Mouse (Mus musculus): Measurements from ENCODE around the gene Slc9a3r1. TPM values are rescaled to one million over a fixed set of nuclear protein-coding genes. Genes with fewer than 3 reads are reported as not detected.
A peak's percentile ranks its signal among the peaks of the same experiment; 100 is the strongest.

Slc9a3r1 gene
- polyA plus RNA-seq, 1 experiment from 2014 or later: 28.8 TPM

DNA sequence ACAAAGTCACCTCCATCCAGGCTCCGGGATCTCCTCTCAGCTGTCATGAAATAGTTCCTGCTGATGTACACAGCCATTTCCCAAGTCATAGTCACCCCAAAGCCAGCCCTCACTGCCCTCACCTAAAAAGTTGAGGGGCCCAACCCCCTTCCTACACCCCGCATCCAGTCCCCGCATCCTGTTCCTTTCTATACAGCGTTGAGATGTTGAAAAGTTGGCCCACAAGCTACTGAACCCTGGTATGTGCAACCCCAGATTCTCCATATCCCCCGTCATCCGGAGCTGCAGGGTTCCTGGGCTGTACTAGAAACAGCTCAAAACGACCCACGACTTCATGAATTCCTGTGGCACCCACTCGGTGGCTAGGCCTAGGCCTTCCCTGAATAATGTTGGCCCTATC, 10.1 kb upstream of the Slc9a3r1 start:
- Histone ChIP-seq H3K36me3 (ENCODE audit: poor library complexity, severe bottlenecking) (no peaks in the 10 kb centered on the region), H3K9ac (no peak overlapping the region), H3K4me1 (peaks cover 21% of the 10 kb centered on the region), H3K9me3 (replicated peaks) (0 out of 2 replicates have a peak, but pooled peaks cover 3% of the 10 kb centered on the region), H3K4me2 (no peak overlapping the region), H3K4me3 (no peak overlapping the region), H3K27ac (no peak overlapping the region), H3K27me3 (peaks cover 40% of the 10 kb centered on the region)
- WGBS: 79% methylated on average over 9 of the region's 9 CpGs
- no peak for ATAC-seq

DNA sequence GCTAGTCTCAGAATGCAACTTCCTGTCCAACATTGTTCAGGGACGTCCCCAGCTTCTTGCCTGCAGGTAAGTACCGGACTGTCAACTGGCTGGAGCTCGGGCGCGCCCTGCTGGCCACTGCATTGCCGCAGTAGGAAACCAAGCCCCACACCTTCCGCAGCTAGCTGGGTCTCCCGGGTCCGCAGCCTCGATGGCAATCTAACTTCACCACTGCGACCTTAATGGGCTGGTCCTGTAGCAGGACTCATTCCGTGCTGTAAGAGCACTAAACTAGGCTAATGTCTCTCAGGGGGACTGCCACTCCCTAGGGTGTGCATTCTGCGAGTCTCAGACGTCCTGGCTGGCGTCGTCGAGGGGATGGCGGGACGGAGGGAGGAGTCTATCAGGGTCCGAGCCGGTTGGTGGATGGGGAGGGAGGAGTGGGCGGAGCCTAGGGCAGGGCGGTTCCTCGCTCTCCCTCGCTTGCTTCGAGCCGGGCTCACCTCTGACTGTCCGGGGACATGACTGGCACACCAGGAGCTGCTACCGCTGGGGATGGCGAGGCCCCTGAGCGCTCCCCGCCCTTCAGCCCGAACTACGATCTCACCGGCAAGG, 9.3 kb upstream of the Slc9a3r1 start:
- Histone ChIP-seq H3K27ac (no peak overlapping the region), H3K36me3 (ENCODE audit: poor library complexity, severe bottlenecking) (no peaks in the 10 kb centered on the region), H3K9ac (no peak overlapping the region; the same call in 1 of the 2 replicates), H3K9me3 (replicated peaks) (0 out of 2 replicates have a peak, but pooled peaks cover 3% of the 10 kb centered on the region), H3K27me3 (peaks cover 40% of the 10 kb centered on the region), H3K4me1 (peaks cover 24% of the 10 kb centered on the region), H3K4me3 (peak overlapping the region; percentile 31), H3K4me2 (peak overlapping the region; percentile 51)
- ATAC-seq: peak; percentile 67
- WGBS: 1% methylated on average over 32 of the region's 35 CpGs

DNA sequence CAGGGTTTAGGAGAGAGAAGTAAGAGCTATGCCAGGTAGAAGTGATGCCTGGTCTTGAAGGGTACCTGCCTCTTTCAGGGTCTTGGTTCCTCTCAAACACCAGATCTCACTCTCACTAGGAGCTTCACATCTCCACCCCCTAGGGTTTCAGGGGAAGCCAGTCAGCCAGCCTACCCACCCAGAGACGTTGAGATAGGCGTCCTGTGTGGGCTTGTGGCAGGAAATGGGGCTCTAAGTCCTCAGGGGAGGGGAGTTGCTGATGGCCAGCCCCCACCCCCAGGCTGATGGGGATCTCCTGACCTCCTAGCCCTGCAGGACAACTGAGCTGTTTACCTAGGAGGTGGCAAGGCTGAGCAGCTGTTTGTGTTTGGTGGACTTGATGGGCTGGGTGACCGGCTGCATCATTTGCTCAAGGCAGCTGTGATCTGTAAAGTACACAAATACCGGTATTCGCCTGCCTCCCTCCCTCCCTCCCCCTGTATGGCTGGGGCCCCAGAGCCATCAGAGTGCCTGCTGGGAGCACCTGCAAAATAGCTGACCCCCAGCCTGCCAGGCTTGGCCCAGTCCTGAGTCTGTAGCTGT, 8.0 kb upstream of the Slc9a3r1 start:
- WGBS: 19% methylated on average over 5 of the region's 5 CpGs
- no peak overlapping the region for H3K4me2 ChIP-seq
- H3K27me3 ChIP-seq: peaks cover 40% of the 10 kb centered on the region
- no peak overlapping the region for H3K27ac ChIP-seq
- no peak overlapping the region for H3K4me3 ChIP-seq
- H3K4me1 ChIP-seq: peaks cover 24% of the 10 kb centered on the region
- H3K36me3 ChIP-seq (ENCODE audit: poor library complexity, severe bottlenecking): no peaks in the 10 kb centered on the region
- no peak overlapping the region for H3K9ac ChIP-seq
- H3K9me3 ChIP-seq (replicated peaks): no peaks in the 10 kb centered on the region
- no peak for ATAC-seq

DNA sequence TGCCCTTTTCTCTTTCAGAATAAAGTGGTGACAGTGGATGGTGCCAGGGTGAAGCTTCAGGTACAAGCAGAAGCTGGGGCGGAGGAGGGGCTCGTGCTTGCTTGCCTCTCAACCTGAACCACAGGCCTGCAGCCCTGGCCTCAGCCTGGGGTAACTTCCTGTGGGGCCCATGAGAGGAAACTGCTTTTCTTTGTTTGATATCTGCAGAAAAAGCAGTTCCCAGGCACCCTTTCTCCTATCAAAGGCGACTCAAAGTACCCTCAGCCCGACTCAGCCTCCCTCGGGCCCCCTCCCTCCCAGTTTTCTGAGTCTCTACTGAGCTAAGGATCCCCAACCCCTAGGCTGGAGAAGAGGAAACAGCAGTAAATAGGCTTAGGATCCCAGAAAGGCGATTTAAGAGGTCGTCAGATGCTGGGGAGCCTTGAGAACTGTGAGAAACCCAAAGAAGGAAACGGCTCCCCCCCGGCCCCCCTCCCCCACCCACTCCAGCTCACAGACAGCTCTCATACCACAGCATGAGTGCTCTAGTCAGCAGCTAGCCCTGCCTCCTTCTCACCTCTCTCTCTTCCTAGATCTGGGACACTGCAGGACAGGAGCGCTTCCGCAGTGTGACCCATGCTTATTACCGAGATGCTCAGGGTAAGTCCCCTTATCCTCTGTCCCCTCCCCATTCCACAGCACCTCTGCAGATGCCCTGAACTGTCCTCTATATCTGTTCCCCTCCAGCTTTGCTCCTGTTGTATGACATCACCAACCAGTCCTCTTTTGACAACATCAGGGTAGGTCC, 5.0 kb upstream of the Slc9a3r1 start:
- Histone ChIP-seq H3K36me3 (ENCODE audit: poor library complexity, severe bottlenecking) (no peaks in the 10 kb centered on the region), H3K27me3 (peaks cover 52% of the 10 kb centered on the region), H3K27ac (no peak overlapping the region), H3K9ac (no peak overlapping the region), H3K4me1 (peaks cover 18% of the 10 kb centered on the region), H3K4me3 (no peak overlapping the region), H3K9me3 (replicated peaks) (no peaks in the 10 kb centered on the region), H3K4me2 (no peak overlapping the region)
- no peak for ATAC-seq
- WGBS: 43% methylated on average over 12 of the region's 12 CpGs

DNA sequence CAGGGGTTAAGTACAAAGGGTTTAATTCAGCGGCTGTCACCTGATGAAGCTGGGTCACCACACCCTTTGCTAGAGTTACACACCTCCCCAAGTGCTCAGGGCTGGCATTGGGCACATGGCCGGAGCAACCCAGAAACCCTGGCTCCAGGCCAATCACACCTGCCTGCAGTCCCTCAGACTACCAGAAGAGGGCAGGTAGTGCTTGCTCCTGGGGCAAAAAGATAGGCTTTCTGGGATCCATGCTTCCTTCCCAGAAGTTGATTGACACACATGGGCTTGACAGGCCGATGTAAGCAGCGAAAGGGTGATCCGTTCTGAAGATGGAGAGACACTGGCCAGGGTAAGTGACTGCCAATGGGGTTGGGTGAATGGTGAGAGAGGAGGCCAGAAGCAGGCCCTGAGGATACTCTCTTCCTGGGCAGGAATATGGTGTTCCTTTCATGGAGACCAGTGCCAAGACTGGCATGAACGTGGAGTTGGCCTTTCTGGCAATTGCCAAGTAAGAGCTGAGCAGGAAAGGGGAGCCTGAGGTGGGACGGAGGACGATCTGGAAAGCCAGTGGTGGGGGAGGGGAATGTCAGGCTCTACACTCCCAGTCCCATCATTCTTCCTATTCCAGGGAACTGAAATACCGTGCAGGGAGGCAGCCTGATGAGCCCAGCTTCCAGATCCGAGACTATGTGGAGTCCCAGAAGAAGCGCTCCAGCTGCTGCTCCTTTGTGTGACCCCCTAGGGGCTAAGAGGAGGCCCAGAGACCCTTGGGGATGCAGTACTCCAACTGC, 2.9 kb upstream of the Slc9a3r1 start:
- 43% methylated on average over 11 of the region's 11 CpGs for WGBS
- H3K36me3 ChIP-seq (ENCODE audit: poor library complexity, severe bottlenecking): no peaks in the 10 kb centered on the region
- no peak overlapping the region; the same call in 1 of the 2 replicates for H3K9ac ChIP-seq
- no peaks in the 10 kb centered on the region for H3K9me3 ChIP-seq (replicated peaks)
- ATAC-seq: no peak
- no peak overlapping the region for H3K27ac ChIP-seq
- no peak overlapping the region for H3K4me3 ChIP-seq
- H3K4me2 ChIP-seq: no peak overlapping the region
- H3K27me3 ChIP-seq: peaks cover 50% of the 10 kb centered on the region
- peaks cover 29% of the 10 kb centered on the region for H3K4me1 ChIP-seq

DNA sequence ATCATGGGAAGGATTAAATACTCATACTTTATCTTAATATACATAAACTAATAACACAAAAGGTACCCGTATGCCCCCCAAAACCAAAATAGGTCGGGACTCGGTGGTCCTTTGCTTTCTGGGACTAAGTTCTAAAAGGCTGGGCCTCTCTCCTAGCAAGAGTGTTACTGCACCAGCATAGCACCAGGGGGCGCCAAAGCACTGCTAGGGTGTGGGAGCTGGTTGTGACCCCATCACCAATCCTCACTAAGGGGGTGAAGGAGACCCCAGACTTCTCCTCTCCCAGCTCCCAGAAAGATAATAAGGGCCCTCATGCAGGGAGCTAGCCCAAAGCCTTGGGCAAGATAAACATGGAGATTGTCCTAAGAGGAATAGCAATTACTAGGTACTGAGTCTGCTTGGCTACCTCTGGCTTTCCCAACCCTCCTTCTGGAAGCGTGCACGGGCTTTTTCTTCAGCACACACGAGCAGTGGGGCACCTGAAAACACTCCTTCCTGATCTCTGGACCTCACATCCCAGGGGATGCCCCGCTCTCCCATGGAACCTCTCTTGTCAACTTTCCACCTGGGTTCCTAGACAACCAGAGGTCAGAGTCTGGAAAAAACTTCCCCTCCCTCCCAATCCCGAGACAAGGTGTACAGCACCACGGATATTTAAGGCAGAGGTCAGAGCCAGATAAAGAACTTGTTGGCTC, 2.1 kb upstream of the Slc9a3r1 start:
- peaks cover 35% of the 10 kb centered on the region for H3K4me1 ChIP-seq
- WGBS: 24% methylated on average over 10 of the region's 10 CpGs
- peaks cover 50% of the 10 kb centered on the region for H3K27me3 ChIP-seq
- H3K9ac ChIP-seq: no peak overlapping the region
- no peak overlapping the region for H3K4me3 ChIP-seq
- H3K4me2 ChIP-seq: no peak overlapping the region
- no peak for ATAC-seq
- no peaks in the 10 kb centered on the region for H3K36me3 ChIP-seq (ENCODE audit: poor library complexity, severe bottlenecking)
- no peaks in the 10 kb centered on the region for H3K9me3 ChIP-seq (replicated peaks)
- no peak overlapping the region for H3K27ac ChIP-seq

DNA sequence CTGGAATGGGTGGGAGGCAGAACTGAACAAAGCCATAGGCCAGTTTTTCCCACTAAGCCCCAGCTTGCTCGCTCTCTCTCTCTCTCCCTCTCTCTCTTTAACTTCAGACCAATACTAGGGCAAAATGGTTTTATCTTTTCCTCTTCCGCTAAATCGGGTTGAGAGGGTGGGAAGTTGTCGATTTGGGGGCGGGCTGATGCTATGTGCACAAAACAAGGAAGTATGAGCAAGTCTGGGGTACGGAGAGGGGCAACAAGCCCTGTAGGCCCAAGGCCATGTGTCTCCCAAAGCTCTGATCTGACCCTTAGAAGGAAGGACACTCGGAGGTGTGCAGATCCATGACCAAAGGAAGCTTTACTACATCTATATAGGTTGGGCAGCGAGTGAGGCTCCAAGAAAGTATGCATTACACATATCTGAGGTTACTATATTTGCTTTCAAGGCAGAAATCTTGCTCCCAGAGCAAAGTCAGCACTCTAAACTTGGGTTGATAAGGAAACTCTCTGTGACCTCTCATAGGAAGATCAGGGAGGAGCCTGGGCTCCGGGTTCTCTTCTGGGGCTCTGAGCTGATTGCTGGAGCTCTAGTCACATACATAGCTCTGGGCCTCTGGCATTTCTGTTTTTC, 1.4 kb upstream of the Slc9a3r1 start:
- Histone ChIP-seq H3K9me3 (replicated peaks) (no peaks in the 10 kb centered on the region), H3K27ac (no peak overlapping the region), H3K4me1 (peaks cover 35% of the 10 kb centered on the region), H3K4me2 (no peak overlapping the region), H3K36me3 (ENCODE audit: poor library complexity, severe bottlenecking) (no peaks in the 10 kb centered on the region), H3K27me3 (peaks cover 49% of the 10 kb centered on the region), H3K9ac (no peak overlapping the region), H3K4me3 (no peak overlapping the region)
- 60% methylated on average over 9 of the region's 9 CpGs for WGBS
- ATAC-seq: no peak

DNA sequence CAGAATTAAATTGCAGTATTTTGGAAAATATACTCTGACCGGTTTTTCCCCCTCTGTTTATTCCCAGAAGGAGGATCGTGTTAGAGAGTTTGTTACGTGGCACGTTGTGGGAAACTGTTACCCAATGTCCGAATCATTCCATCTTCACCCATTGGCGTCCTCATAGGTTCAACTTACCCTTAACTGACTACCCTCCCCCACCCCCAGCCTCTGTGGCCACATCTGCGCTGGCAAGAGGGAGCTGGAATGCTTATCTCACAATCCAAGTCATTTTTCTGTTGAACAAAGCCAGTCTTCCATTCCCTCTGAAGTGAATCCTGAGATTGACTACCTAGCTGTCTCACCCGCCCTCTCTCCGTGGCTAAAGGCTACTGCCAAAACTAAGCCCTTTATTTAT, 938 bp upstream of the Slc9a3r1 start:
- 26% methylated on average over 9 of the region's 9 CpGs for WGBS
- Histone ChIP-seq H3K27ac (no peak overlapping the region), H3K9ac (no peak overlapping the region), H3K27me3 (peaks cover 49% of the 10 kb centered on the region), H3K36me3 (ENCODE audit: poor library complexity, severe bottlenecking) (no peaks in the 10 kb centered on the region), H3K4me2 (peak overlapping the region; percentile 82; the same call in 1 of the 2 replicates), H3K4me1 (peaks cover 35% of the 10 kb centered on the region), H3K4me3 (no peak overlapping the region), H3K9me3 (replicated peaks) (no peaks in the 10 kb centered on the region)
- ATAC-seq: no peak

DNA sequence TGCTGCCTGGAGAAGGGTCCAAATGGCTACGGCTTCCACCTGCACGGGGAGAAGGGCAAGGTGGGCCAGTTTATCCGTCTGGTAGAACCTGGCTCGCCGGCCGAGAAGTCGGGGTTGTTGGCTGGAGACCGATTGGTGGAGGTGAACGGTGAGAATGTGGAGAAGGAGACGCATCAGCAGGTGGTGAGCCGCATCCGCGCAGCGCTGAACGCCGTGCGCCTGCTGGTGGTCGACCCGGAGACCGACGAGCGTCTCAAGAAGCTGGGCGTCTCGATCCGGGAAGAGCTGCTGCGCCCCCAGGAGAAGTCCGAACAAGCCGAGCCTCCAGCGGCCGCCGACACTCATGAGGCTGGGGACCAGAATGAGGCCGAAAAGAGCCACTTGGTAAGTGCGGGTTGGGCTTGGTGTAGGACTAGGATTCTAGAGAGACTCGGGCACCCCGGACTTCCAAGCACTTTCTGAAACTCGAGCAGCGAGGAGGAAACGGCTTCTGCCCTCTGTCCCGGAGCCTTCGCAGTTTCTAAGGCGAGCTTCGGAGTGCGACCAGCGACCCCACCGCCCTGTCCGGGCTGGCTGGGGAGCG, 518 bp downstream of the Slc9a3r1 start:
- Histone ChIP-seq H3K4me2 (peak overlapping the region; percentile 82), H3K36me3 (ENCODE audit: poor library complexity, severe bottlenecking) (no peaks in the 10 kb centered on the region), H3K27me3 (peaks cover 49% of the 10 kb centered on the region), H3K4me3 (peak overlapping the region; percentile 51), H3K4me1 (peaks cover 30% of the 10 kb centered on the region), H3K27ac (no peak overlapping the region), H3K9ac (peak overlapping the region; percentile 68), H3K9me3 (replicated peaks) (no peaks in the 10 kb centered on the region)
- WGBS: under 1% methylated on average over 47 of the region's 47 CpGs
- peak; percentile 32 for ATAC-seq

DNA sequence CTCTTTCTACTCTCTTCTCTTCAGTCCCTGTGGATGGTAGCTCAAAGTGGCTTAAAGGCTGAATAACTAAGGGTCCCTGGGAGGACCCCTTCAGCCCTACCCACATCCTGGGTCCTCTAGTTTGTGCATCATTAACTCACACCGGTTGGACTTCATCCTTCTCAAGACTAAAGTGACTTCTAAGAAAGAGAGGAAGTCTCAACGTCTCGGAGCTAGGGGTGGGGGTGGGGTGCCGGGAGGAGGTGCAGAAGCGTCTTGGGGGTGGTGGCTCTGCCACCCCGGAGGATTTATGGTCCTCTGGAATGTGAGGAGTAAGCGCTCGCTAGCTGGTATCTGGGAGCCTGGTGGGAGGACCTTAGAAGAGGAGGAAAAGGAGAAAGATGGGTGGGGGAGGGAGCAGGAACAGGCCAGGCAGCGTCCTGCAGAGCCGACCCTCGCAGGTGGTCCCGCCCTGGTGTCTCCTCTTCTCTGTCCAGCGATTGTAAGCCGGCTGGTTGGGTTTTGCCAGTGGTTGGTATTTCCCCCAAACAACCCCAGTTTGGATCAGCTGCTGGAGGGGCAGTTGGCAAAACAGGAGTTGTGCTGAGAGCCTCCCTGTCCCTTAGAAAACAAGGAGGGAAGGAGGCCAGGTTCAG, 1.3 kb downstream of the Slc9a3r1 start:
- WGBS: 1% methylated on average over 14 of the region's 14 CpGs
- Histone ChIP-seq H3K27ac (no peak overlapping the region), H3K9me3 (replicated peaks) (no peaks in the 10 kb centered on the region), H3K4me2 (peak overlapping the region; percentile 82), H3K9ac (peak overlapping the region; percentile 68), H3K4me3 (peak overlapping the region; percentile 51), H3K4me1 (peaks cover 30% of the 10 kb centered on the region), H3K27me3 (peaks cover 49% of the 10 kb centered on the region), H3K36me3 (ENCODE audit: poor library complexity, severe bottlenecking) (no peaks in the 10 kb centered on the region)
- ATAC-seq: no peak

Measured in forebrain, embryonic 13.5 days (tissue).